Mouse (Mus musculus): ENCODE measurements around the gene Ncor2.

- TF ChIP-seq CTCF (IDR thresholded peaks at IDR 0.05; ENCODE audit: borderline replicate concordance, control insufficient read depth, extremely low read depth, insufficient read depth, low read length, poor library complexity) (no peak), POLR2A (IDR thresholded peaks at IDR 0.05; ENCODE audit: control insufficient read depth, extremely low read depth, insufficient read depth, low read length, poor library complexity) (no peak)
Measured at GRCm38 (mm10) chr5:125136296-125136995, 42.6 kb downstream of the Ncor2 start.

All from thymus, adult 2 months (tissue).